Mouse (Mus musculus): ENCODE results near the gene Gm2a. TPM values are rescaled to one million over a fixed set of nuclear protein-coding genes. Genes with fewer than 3 reads are reported as not detected.

Gm2a gene
- polyA plus RNA-seq, 1 experiment from 2014 or later = 55.7 TPM

DNA sequence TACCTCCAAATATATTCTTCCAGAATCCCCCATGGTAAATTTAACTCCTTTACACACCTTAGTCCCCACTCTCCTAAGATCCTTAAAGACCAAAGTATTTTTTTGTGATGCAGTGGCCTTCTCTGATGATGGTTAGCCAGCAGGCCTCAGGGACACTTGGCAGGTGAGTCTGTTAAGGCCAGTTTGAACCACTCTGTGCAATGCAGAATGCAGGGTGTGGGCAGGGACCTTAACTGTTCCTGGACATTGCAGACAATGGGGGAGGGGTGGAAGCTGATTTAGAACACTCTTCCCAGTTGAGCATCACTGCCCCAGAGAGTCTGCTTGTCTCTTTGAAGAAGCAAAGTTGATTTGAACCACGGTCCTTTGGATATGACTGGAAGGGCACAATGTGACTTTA lies 48.9 kb downstream of the Gm2a start:
- Histone ChIP-seq H3K36me3 (ENCODE audit: control insufficient read depth, insufficient read depth, low read length) (no peaks in the 10 kb centered on the region), H3K9ac (ENCODE audit: low read length) (no peak overlapping the region), H3K27me3 (ENCODE audit: control insufficient read depth, insufficient read depth, low read length) (no peaks in the 10 kb centered on the region), H3K4me2 (ENCODE audit: low read length) (no peak overlapping the region), H3K4me3 (ENCODE audit: control insufficient read depth in 1 of 2, insufficient read depth in 1 of 2, low read depth in 1 of 2, low read length in 2 of 2) (no peak overlapping the region), H3K9me3 (ENCODE audit: control insufficient read depth, low read length) (no peaks in the 10 kb centered on the region), H3K27ac (replicated peaks in 1 of 2; ENCODE audit: control insufficient read depth in 1 of 2, insufficient read depth in 1 of 2, low read depth in 2 of 2, low read length in 2 of 2) (no peak overlapping the region), H3K4me1 (ENCODE audit: control insufficient read depth in 2 of 2, insufficient read depth in 2 of 2, low read length in 2 of 2) (no peaks in the 10 kb centered on the region)
- WGBS = 72% methylated on average over 1 of the region's 1 CpGs
- ATAC-seq (ENCODE audit: insufficient number of reproducible peaks, insufficient read depth, low FRiP score, low read depth) = no peak

DNA sequence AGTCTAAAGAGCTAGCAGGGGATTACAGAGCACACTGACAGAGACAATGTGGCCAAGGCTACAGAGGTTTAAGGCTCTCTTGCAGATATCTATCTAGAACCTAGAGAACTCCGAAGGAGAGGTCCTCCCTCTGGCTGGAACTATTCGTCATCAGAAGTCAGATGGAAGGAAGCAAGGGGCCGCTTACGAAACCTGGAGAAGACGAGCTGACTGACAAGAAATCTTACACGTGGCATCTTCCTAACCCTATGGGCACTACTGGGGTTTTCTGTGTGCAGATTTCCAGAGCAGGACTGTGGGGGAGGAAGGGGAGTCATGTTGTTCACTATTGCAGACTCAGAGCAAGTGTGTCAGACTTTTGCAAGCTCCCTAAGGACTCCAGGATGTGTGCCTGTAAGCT lies 49.5 kb downstream of the Gm2a start:
- Histone ChIP-seq H3K9ac (ENCODE audit: low read length) (no peak overlapping the region), H3K27ac (replicated peaks in 1 of 2; ENCODE audit: control insufficient read depth in 1 of 2, insufficient read depth in 1 of 2, low read depth in 2 of 2, low read length in 2 of 2) (no peak overlapping the region), H3K36me3 (ENCODE audit: control insufficient read depth, insufficient read depth, low read length) (no peaks in the 10 kb centered on the region), H3K4me3 (ENCODE audit: control insufficient read depth in 1 of 2, insufficient read depth in 1 of 2, low read depth in 1 of 2, low read length in 2 of 2) (no peak overlapping the region), H3K4me1 (ENCODE audit: control insufficient read depth in 2 of 2, insufficient read depth in 2 of 2, low read length in 2 of 2) (no peaks in the 10 kb centered on the region), H3K4me2 (ENCODE audit: low read length) (no peak overlapping the region), H3K9me3 (ENCODE audit: control insufficient read depth, low read length) (no peaks in the 10 kb centered on the region), H3K27me3 (ENCODE audit: control insufficient read depth, insufficient read depth, low read length) (no peaks in the 10 kb centered on the region)
- ATAC-seq (ENCODE audit: insufficient number of reproducible peaks, insufficient read depth, low FRiP score, low read depth) = no peak
- WGBS = 65% methylated on average over 6 of the region's 6 CpGs

DNA sequence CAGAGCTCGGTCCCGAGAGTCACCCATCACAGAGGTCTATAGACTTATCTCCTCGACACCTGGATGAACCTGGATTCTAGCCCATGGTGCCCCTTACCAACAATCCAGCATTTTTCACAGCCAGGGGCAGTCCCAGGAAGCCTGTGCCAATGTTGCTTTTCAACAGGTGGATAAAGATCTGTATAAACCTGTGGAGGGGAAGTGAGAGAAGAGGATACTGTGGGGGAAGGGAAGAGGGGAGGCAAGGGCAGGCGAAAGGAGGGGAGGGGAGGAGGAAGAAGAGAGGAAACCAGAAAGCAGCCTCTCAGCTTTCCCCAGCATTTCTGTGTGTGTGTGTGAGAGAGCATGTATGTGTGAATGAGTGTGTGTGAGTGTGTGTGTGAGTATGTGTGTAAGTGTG lies 50.5 kb downstream of the Gm2a start:
- 69% methylated on average over 4 of the region's 4 CpGs for WGBS

DNA sequence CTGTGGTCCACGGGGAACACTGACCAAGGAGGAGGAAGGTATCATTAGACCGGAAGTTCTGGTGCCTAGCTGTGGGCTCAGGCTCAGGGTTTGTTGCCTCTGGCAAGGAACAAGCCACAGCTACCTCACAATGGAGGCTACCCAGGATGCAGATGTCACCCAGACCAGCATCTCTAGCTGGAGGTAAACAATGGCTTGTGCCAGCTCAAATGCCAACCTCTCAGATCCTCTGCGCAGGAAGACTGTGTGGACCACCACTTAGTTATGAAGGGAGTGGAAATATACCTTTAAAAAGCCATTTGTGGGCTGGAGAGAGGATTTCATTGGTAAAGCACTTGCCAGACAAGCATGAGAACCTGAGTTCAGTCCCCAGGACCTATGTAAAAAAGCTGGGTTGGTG lies 53.7 kb downstream of the Gm2a start, which contains the start of gene Slc36a3:
Gene Slc36a3, minus strand, starts transcription at position 101 of the 400 bp plus-strand sequence.
- H3K4me1 ChIP-seq (ENCODE audit: control insufficient read depth in 2 of 2, insufficient read depth in 2 of 2, low read length in 2 of 2) = no peaks in the 10 kb centered on the region
- H3K4me2 ChIP-seq (ENCODE audit: low read length) = no peak within 1 kb of the TSS
- no peaks in the 10 kb centered on the region for H3K27me3 ChIP-seq (ENCODE audit: control insufficient read depth, insufficient read depth, low read length)
- no peaks in the 10 kb centered on the region for H3K36me3 ChIP-seq (ENCODE audit: control insufficient read depth, insufficient read depth, low read length)
- no peak within 1 kb of the TSS for H3K27ac ChIP-seq (replicated peaks in 1 of 2; ENCODE audit: control insufficient read depth in 1 of 2, insufficient read depth in 1 of 2, low read depth in 2 of 2, low read length in 2 of 2)
- no peak within 1 kb of the TSS for H3K9ac ChIP-seq (ENCODE audit: low read length)
- no peak within 1 kb of the TSS for H3K4me3 ChIP-seq (ENCODE audit: control insufficient read depth in 1 of 2, insufficient read depth in 1 of 2, low read depth in 1 of 2, low read length in 2 of 2)
- no peaks in the 10 kb centered on the region for H3K9me3 ChIP-seq (ENCODE audit: control insufficient read depth, low read length)
- 73% methylated on average over 3 of the region's 3 CpGs for WGBS
- ATAC-seq (ENCODE audit: insufficient number of reproducible peaks, insufficient read depth, low FRiP score, low read depth) = no peak

More for the DNA sequence above, 50.5 kb downstream of the Gm2a start:
- Histone ChIP-seq H3K9me3 (ENCODE audit: control insufficient read depth, low read length) (no peaks in the 10 kb centered on the region), H3K36me3 (ENCODE audit: control insufficient read depth, insufficient read depth, low read length) (no peaks in the 10 kb centered on the region), H3K4me3 (ENCODE audit: control insufficient read depth in 1 of 2, insufficient read depth in 1 of 2, low read depth in 1 of 2, low read length in 2 of 2) (no peak overlapping the region), H3K4me1 (ENCODE audit: control insufficient read depth in 2 of 2, insufficient read depth in 2 of 2, low read length in 2 of 2) (no peaks in the 10 kb centered on the region), H3K27ac (replicated peaks in 1 of 2; ENCODE audit: control insufficient read depth in 1 of 2, insufficient read depth in 1 of 2, low read depth in 2 of 2, low read length in 2 of 2) (no peak overlapping the region), H3K9ac (ENCODE audit: low read length) (no peak overlapping the region), H3K4me2 (ENCODE audit: low read length) (no peak overlapping the region), H3K27me3 (ENCODE audit: control insufficient read depth, insufficient read depth, low read length) (no peaks in the 10 kb centered on the region)
- no peak for ATAC-seq (ENCODE audit: insufficient number of reproducible peaks, insufficient read depth, low FRiP score, low read depth)

DNA sequence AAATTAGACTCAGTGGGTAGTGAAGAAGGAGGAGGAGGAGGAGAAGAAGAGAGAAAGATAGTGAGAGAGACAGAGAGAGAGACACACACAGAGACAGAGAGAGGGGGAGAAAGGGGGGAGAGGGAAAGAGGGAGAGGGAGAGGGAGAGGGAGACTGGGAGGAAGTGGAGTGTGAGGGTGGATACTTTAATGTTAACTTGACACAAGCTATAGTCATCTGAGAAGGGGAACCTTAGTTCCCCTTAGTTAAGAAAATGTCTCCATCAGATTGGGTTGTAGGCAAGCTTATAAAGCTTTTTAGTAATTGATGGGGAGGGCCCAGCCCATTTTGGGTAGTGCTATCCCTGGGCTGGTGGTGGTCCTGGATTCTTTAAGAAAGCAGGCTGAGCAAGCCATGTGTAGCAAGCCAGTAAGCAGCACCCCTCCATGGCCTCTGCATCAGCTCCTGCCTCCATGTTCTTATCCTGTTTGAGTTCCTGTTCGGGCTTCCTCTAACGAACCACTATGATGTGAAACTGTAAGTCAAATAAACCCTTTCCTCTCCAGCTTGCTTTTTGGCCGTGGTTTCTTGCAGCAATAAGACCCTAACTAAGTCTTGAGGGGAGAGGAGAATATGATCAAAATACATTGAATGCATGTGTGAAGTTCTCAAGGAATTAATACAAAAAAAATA lies 56.6 kb downstream of the Gm2a start:
- ATAC-seq (ENCODE audit: insufficient number of reproducible peaks, insufficient read depth, low FRiP score, low read depth) = no peak
- H3K27me3 ChIP-seq (ENCODE audit: control insufficient read depth, insufficient read depth, low read length) = no peaks in the 10 kb centered on the region
- H3K4me2 ChIP-seq (ENCODE audit: low read length) = no peak overlapping the region
- no peaks in the 10 kb centered on the region for H3K9me3 ChIP-seq (ENCODE audit: control insufficient read depth, low read length)
- no peak overlapping the region for H3K9ac ChIP-seq (ENCODE audit: low read length)
- H3K27ac ChIP-seq (replicated peaks in 1 of 2; ENCODE audit: control insufficient read depth in 1 of 2, insufficient read depth in 1 of 2, low read depth in 2 of 2, low read length in 2 of 2) = no peak overlapping the region
- no peaks in the 10 kb centered on the region for H3K4me1 ChIP-seq (ENCODE audit: control insufficient read depth in 2 of 2, insufficient read depth in 2 of 2, low read length in 2 of 2)
- no peaks in the 10 kb centered on the region for H3K36me3 ChIP-seq (ENCODE audit: control insufficient read depth, insufficient read depth, low read length)
- no peak overlapping the region for H3K4me3 ChIP-seq (ENCODE audit: control insufficient read depth in 1 of 2, insufficient read depth in 1 of 2, low read depth in 1 of 2, low read length in 2 of 2)
- 51% methylated on average over 3 of the region's 3 CpGs for WGBS

DNA sequence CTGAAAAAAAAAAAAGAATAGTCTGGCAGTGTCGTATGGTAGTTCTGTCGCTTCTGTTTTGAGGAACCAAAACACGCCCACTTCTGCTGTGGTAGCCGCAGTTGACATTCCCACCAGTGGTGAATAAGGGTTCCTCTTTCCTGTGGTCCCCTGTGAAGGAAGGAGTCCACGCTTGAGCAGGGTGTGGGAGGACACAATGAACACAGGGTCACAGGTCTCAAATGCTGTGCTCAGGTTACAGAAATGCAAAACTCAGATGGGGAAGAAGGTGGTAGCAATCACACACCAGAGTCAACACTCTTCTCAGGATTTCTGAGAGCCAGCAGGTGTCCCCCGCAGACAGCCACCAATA lies 57.1 kb downstream of the Gm2a start:
- no peaks in the 10 kb centered on the region for H3K9me3 ChIP-seq (ENCODE audit: control insufficient read depth, low read length)
- H3K9ac ChIP-seq (ENCODE audit: low read length) = no peak overlapping the region
- no peaks in the 10 kb centered on the region for H3K36me3 ChIP-seq (ENCODE audit: control insufficient read depth, insufficient read depth, low read length)
- no peaks in the 10 kb centered on the region for H3K27me3 ChIP-seq (ENCODE audit: control insufficient read depth, insufficient read depth, low read length)
- WGBS = 79% methylated on average over 6 of the region's 6 CpGs
- no peak overlapping the region for H3K27ac ChIP-seq (replicated peaks in 1 of 2; ENCODE audit: control insufficient read depth in 1 of 2, insufficient read depth in 1 of 2, low read depth in 2 of 2, low read length in 2 of 2)
- H3K4me1 ChIP-seq (ENCODE audit: control insufficient read depth in 2 of 2, insufficient read depth in 2 of 2, low read length in 2 of 2) = no peaks in the 10 kb centered on the region
- no peak for ATAC-seq (ENCODE audit: insufficient number of reproducible peaks, insufficient read depth, low FRiP score, low read depth)
- no peak overlapping the region for H3K4me2 ChIP-seq (ENCODE audit: low read length)
- no peak overlapping the region for H3K4me3 ChIP-seq (ENCODE audit: control insufficient read depth in 1 of 2, insufficient read depth in 1 of 2, low read depth in 1 of 2, low read length in 2 of 2)

DNA sequence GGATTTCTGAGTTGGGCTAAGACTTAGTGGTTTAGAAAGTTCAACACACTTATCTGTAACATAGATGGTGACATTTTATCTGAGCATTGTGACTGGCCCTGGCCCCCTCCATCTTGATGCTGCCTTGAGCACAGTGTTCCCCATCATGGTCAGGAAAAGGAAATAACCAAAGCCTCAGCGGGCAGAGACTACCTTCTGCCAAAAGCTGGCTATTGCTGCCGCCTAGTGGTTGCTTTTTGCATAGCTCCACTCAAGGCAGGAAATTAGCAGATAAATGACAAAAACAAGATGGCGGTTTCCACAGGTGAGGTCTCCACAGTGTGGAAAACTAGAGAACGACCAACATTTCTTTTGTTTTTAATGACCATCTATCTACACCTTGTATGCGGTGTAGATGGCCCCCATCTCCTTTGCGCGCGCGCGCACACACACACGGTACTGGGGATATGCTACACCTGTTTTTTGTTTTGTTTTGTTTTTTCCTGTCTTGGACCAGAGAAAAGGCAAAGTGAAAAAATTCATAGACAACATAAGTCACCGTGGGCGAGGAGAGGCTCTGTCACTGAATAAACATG lies 61.0 kb downstream of the Gm2a start:
- no peaks in the 10 kb centered on the region for H3K9me3 ChIP-seq (ENCODE audit: control insufficient read depth, low read length)
- no peaks in the 10 kb centered on the region for H3K27me3 ChIP-seq (ENCODE audit: control insufficient read depth, insufficient read depth, low read length)
- ATAC-seq (ENCODE audit: insufficient number of reproducible peaks, insufficient read depth, low FRiP score, low read depth) = no peak
- H3K4me3 ChIP-seq (ENCODE audit: control insufficient read depth in 1 of 2, insufficient read depth in 1 of 2, low read depth in 1 of 2, low read length in 2 of 2) = no peak overlapping the region
- H3K9ac ChIP-seq (ENCODE audit: low read length) = no peak overlapping the region
- H3K27ac ChIP-seq (replicated peaks in 1 of 2; ENCODE audit: control insufficient read depth in 1 of 2, insufficient read depth in 1 of 2, low read depth in 2 of 2, low read length in 2 of 2) = no peak overlapping the region
- H3K4me2 ChIP-seq (ENCODE audit: low read length) = no peak overlapping the region
- H3K36me3 ChIP-seq (ENCODE audit: control insufficient read depth, insufficient read depth, low read length) = no peaks in the 10 kb centered on the region
- H3K4me1 ChIP-seq (ENCODE audit: control insufficient read depth in 2 of 2, insufficient read depth in 2 of 2, low read length in 2 of 2) = peaks cover 0 to 4% of the 10 kb centered on the region in 2 experiments; a peak in 1 of 4 replicates
- 44% methylated on average over 13 of the region's 13 CpGs for WGBS
